Mouse (Mus musculus) midbrain, embryonic 11.5 days (tissue): ENCODE data around the gene Gm4491. TPM values are rescaled to one million over a fixed set of nuclear protein-coding genes. Genes with fewer than 3 reads are reported as not detected.

Experiments used
- ATAC-seq: fragments of 200-750 bp; cut with Nextera tagmentation; 2 replicates; pipeline ENCODE4 v1.8.0; 2017; ENCODE audit warnings: moderate TSS enrichment, moderate library complexity; ENCODE audit not compliant: low FRiP score
- DNase-seq: peaks from one replicate; pipeline ENCODE4 v3.0.0; 2015; ENCODE audit warnings: low spot score; ENCODE audit errors: missing footprints
- H3K27ac ChIP-seq: fragments of 300-500 bp; sonication (generic); 2 replicates; pipeline ENCODE4 v1.5.1; 2014; ENCODE audit warnings: low read depth, low read length
- H3K27me3 ChIP-seq: fragments of 300-500 bp; sonication (generic); 2 replicates; pipeline ENCODE4 v1.6.1; 2014; ENCODE audit warnings: mild to moderate bottlenecking, low read length, moderate library complexity, mixed read lengths; ENCODE audit not compliant: control insufficient read depth, insufficient read depth
- H3K36me3 ChIP-seq: fragments of 300-500 bp; sonication (generic); 2 replicates; pipeline ENCODE4 v1.6.1; 2014; ENCODE audit warnings: mild to moderate bottlenecking, low read length, moderate library complexity, mixed read lengths; ENCODE audit not compliant: control insufficient read depth, insufficient read depth
- H3K4me1 ChIP-seq: fragments of 300-500 bp; sonication (generic); 2 replicates; pipeline ENCODE4 v1.6.1; 2014; ENCODE audit warnings: low read length; ENCODE audit not compliant: control insufficient read depth, insufficient read depth
- H3K4me2 ChIP-seq: fragments of 300-500 bp; sonication (generic); 2 replicates; pipeline ENCODE4 v1.6.1; 2014; ENCODE audit warnings: mild to moderate bottlenecking, moderate library complexity
- H3K4me3 ChIP-seq: fragments of 300-500 bp; sonication (generic); 2 replicates; pipeline ENCODE4 v1.5.1; 2014; ENCODE audit warnings: low read depth, low read length
- H3K9ac ChIP-seq: fragments of 300-500 bp; sonication (generic); 2 replicates; pipeline ENCODE4 v1.6.1; 2014; ENCODE audit warnings: low read length
- H3K9me3 ChIP-seq: fragments of 300-500 bp; sonication (generic); 2 replicates; pipeline ENCODE4 v1.6.1; 2016; ENCODE audit warnings: low read length; ENCODE audit not compliant: control insufficient read depth
- WGBS: fragments of 180-500 bp; shearing (Covaris S2); extraction: QIAGEN DNeasy Blood & Tissue Kit; methylation state at CpG from one replicate; pipeline ENCODE4 v1.1.7; 2014; 5-methylcytosine and 5-hydroxymethylcytosine counted together
- polyA plus RNA-seq: library from polyadenylated mRNA; unstranded; fragments of >200 nt; fragmentation: Nextera tagmentation; extraction: Ambion mirVana; gene quantifications from 2 replicates; pipeline ENCODE4 v1.2.1, GENCODE M21; 2014

Gm4491 gene
- polyA plus RNA-seq, 1 experiment from 2014 or later, result not detected

DNA sequence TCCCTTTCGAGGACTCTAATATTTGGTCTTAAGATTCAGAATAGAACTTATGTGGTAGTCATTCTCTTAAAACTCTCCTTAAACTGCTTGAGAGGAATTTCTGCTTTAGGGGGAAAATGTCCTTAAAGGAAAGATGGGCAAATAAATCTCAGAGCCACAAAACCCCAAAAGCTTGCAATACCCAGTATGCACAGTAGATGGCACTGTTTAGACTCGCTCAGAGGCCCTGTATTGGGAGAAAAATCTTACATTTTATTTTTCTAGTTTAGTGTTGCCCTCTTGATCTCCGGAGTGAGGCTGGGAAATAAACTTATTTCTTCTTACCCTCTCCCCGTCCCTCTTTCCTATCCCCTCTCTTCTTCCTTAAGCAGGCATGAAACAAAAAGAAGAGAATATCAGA, 6.5 kb downstream of the Gm4491 start:
- no peaks in the 10 kb centered on the region for H3K9me3 ChIP-seq
- H3K9ac ChIP-seq, result no peak overlapping the region
- H3K27ac ChIP-seq, result no peak overlapping the region
- no peak overlapping the region for H3K4me2 ChIP-seq
- WGBS, result 7% methylated on average over 4 of the region's 4 CpGs
- DNase-seq (peak; percentile 98), ATAC-seq (no peak)
- H3K4me1 ChIP-seq, result peaks cover 5% of the 10 kb centered on the region; the same call in 1 of the 2 replicates
- no peaks in the 10 kb centered on the region for H3K36me3 ChIP-seq
- H3K27me3 ChIP-seq, result peaks cover 30% of the 10 kb centered on the region
- no peak overlapping the region for H3K4me3 ChIP-seq

DNA sequence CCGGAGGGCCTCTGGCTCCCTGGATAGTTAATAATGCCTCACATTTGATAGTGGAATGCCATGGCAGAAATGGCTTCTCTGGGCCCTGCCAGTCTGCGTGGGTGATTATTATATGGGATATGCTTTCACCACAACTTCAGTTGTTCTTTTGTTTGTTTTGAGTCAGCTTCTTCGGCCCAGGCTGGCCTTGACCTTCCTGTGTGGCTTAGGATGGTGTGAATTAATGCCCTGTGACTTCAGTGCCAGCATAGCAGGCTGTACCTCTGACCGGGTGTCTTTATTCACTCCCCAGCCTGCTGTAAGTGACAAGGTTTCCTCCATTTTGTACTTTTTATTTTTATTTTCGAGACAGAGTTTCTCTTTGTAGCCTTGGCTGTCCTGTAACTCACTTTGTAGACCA, 7.8 kb downstream of the Gm4491 start:
- Histone ChIP-seq H3K4me1 (peaks cover 8% of the 10 kb centered on the region; the same call in 1 of the 2 replicates), H3K27ac (no peak overlapping the region), H3K36me3 (no peaks in the 10 kb centered on the region), H3K9me3 (no peaks in the 10 kb centered on the region), H3K9ac (no peak overlapping the region), H3K4me2 (no peak overlapping the region), H3K4me3 (no peak overlapping the region), H3K27me3 (peaks cover 43% of the 10 kb centered on the region)
- WGBS, result 69% methylated on average over 5 of the region's 5 CpGs
- DNase-seq (no peak), ATAC-seq (no peak)

DNA sequence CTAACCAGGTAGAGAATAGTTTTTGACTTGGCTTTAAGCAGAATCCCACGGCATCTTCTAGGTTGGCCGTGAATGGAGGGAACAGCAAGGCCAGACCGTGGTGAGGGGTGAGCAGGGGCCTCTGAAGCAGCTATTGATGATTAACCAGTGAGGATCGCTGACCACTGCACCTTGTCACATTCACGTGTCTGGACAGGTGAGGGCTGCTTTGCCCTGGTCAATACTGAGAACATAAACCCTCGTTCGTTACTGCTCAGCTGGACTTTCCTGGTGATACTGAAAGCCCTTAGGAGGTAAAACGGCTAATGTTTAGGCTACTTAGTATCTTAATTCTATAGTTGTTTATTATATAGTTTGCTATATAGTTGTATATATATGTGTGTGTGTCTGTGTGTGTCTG, 8.6 kb downstream of the Gm4491 start:
- Histone ChIP-seq H3K4me3 (no peak overlapping the region), H3K4me1 (peaks cover 8% of the 10 kb centered on the region; the same call in 1 of the 2 replicates), H3K9ac (no peak overlapping the region), H3K36me3 (no peaks in the 10 kb centered on the region), H3K9me3 (no peaks in the 10 kb centered on the region), H3K4me2 (no peak overlapping the region), H3K27ac (no peak overlapping the region), H3K27me3 (peaks cover 44% of the 10 kb centered on the region)
- DNase-seq (no peak), ATAC-seq (no peak)
- 81% methylated on average over 8 of the region's 8 CpGs for WGBS

DNA sequence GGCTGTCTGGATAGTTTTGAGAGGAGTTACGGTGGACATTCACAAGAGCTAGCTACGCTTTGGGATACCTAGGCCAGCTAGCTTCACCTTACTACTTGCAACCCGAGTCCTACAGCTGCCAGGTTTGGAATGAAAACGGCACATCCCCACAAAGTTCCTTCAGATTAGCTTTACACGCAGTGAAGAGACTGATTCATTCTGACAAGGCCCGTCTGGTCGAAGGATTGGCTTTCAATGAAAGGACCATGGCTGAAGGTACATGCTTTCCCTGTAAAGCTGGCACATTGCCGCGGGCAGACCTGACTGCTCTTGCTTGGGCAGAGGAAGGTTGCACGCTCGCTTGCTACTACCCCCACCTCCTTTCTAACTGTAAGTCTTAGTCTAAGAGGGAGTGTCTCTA, 10.0 kb downstream of the Gm4491 start:
- Histone ChIP-seq H3K4me3 (no peak overlapping the region), H3K9ac (no peak overlapping the region), H3K9me3 (no peaks in the 10 kb centered on the region), H3K4me2 (no peak overlapping the region), H3K27ac (no peak overlapping the region), H3K27me3 (peaks cover 44% of the 10 kb centered on the region), H3K36me3 (no peaks in the 10 kb centered on the region), H3K4me1 (peaks cover 8% of the 10 kb centered on the region; the same call in 1 of the 2 replicates)
- ATAC-seq (no peak), DNase-seq (peak; percentile 85)
- 45% methylated on average over 11 of the region's 11 CpGs for WGBS

DNA sequence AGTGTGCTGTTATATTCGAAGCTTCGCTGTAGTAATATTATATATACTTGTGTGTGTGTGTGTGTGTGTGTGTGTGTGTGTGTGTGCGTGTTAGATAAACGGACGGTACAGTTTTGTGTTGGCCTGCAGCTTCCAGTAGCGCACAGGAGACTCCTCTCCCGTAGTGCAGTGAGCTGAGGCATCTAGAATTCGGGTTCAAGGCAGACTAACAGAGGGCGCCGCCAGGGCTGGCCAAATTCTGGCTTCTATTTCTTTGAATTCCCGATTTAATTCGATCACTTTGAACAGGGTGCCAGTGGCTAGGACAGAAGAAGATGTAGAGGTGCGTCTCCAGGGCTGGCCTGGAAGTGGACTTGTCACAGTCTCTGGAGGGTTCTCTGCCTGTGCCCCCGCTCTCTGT, 10.6 kb downstream of the Gm4491 start:
- Histone ChIP-seq H3K4me3 (peak overlapping the region; percentile 55; the same call in 1 of the 2 replicates), H3K27me3 (peaks cover 44% of the 10 kb centered on the region), H3K27ac (no peak overlapping the region), H3K9me3 (no peaks in the 10 kb centered on the region), H3K4me1 (peaks cover 8% of the 10 kb centered on the region; the same call in 1 of the 2 replicates), H3K36me3 (no peaks in the 10 kb centered on the region), H3K4me2 (peak overlapping the region; percentile 99), H3K9ac (no peak overlapping the region)
- WGBS, result 7% methylated on average over 14 of the region's 14 CpGs
- peak; percentile 92 for DNase-seq
- no peak for ATAC-seq

DNA sequence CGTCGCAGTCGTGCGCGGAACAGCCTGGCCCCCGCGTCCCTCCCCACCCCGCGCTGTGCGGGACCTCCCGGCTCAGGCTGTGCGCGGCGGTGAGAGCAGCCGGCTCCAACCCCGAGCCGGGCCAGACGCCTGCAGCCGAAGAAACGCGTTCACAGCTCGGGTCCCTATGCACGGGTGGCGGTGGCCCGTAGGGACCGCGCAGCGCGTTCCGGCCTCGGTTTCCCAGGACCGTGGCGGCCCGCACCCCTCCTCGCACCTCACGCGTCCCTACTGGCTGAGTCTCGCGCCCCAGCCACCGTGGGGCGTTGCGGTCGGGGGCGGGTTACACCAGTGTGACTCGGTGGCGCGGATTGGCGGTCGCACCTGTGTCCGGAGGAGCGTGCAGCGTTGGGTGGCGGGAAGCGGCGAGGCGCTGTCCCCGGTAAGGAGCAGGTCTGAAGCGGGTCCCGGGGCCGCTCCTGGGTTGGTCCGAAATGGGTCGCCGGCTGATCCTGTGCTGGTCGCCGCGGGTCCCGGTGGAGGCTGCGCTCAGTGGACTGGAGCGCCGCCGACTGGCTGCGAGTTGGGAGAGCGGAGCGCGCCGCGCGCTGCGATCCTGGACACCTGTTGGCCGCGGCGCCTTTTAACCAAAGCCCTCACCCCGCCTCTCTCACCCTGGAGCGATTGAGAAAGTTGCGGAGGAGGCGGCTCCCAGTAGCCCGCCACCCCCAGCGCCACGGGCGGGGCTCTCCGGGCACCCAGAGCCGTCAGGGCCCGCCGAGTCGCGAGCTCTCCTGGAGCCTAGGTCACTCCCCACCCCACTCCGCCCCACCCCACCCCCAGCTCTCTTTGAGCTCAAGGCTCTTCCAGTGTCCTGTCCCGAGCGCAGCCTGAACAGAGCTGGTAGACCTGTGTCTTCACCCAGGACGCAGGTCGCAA, 11.3 kb downstream of the Gm4491 start, which contains the start of gene Gjb2:
Gene Gjb2, minus strand, starts transcription at position 597 of the 918 bp plus-strand sequence.
- under 1% methylated on average over 96 of the region's 101 CpGs for WGBS

DNA sequence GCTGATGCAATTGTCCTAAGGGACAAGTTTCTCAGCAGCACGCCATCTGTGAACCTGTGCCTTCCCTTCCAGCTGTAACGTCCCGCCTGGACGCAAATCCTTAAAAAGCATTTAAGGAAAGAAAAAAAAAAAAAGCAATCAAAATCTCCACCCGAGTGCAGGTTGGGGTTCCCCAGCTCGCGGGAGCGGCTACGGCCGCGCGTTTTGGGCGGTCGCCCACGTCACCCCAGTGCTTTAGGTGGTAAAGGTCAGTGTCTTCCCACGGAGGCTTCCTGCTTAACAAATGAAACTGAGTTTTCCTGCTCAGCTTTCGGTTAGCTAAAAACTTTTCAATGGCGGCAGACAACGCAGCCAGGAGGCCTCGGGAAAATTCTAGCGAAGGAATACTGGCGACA, 12.0 kb downstream of the Gm4491 start:
- H3K36me3 ChIP-seq, result no peaks in the 10 kb centered on the region
- peak overlapping the region; percentile 44; the same call in 1 of the 2 replicates for H3K9ac ChIP-seq
- H3K27ac ChIP-seq, result no peak overlapping the region
- DNase-seq (peak; percentile 85), ATAC-seq (no peak; the same call in 1 of the 2 replicates)
- H3K27me3 ChIP-seq, result peaks cover 44% of the 10 kb centered on the region
- H3K4me1 ChIP-seq, result peaks cover 8% of the 10 kb centered on the region; the same call in 1 of the 2 replicates
- WGBS, result under 1% methylated on average over 22 of the region's 22 CpGs
- H3K4me3 ChIP-seq, result peak overlapping the region; percentile 55
- peak overlapping the region; percentile 99 for H3K4me2 ChIP-seq
- H3K9me3 ChIP-seq, result no peaks in the 10 kb centered on the region

More for the DNA sequence above, 11.3 kb downstream of the Gm4491 start, which contains the start of gene Gjb2:
- peak within 1 kb of the TSS; percentile 55 for H3K4me3 ChIP-seq
- ATAC-seq, result peak; percentile 69
- peak within 1 kb of the TSS; percentile 44; the same call in 1 of the 2 replicates for H3K9ac ChIP-seq
- H3K36me3 ChIP-seq, result no peaks in the 10 kb centered on the region
- H3K27me3 ChIP-seq, result peaks cover 44% of the 10 kb centered on the region
- peak within 1 kb of the TSS; percentile 99 for H3K4me2 ChIP-seq
- no peak within 1 kb of the TSS for H3K27ac ChIP-seq
- H3K4me1 ChIP-seq, result peaks cover 8% of the 10 kb centered on the region; the same call in 1 of the 2 replicates
- DNase-seq, result peak; percentile 95
- H3K9me3 ChIP-seq, result no peaks in the 10 kb centered on the region

DNA sequence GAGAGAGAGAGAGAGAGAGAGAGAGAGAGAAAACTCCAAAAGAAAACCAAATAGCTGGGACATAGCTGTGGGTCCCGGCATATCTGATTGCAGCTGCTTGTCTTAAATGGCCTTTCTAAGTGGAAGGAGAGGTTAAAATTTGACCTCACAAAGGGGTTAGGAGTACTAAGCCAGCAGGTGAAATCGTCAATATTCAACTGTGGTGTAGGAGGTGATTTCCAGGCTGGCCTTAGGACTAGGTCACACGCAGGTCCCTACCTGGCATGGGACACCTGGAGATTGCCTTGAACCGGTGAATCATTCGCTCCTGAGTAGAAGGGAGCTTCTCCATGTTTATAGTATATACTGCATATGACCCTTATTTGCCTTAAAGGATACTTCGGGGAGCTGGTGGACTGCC, 12.6 kb downstream of the Gm4491 start:
- Histone ChIP-seq H3K4me1 (peaks cover 8% of the 10 kb centered on the region; the same call in 1 of the 2 replicates), H3K36me3 (no peaks in the 10 kb centered on the region), H3K9ac (no peak overlapping the region), H3K27me3 (peaks cover 44% of the 10 kb centered on the region), H3K27ac (no peak overlapping the region), H3K4me3 (no peak overlapping the region), H3K4me2 (no peak overlapping the region), H3K9me3 (no peaks in the 10 kb centered on the region)
- ATAC-seq (no peak), DNase-seq (no peak)
- 57% methylated on average over 6 of the region's 6 CpGs for WGBS

DNA sequence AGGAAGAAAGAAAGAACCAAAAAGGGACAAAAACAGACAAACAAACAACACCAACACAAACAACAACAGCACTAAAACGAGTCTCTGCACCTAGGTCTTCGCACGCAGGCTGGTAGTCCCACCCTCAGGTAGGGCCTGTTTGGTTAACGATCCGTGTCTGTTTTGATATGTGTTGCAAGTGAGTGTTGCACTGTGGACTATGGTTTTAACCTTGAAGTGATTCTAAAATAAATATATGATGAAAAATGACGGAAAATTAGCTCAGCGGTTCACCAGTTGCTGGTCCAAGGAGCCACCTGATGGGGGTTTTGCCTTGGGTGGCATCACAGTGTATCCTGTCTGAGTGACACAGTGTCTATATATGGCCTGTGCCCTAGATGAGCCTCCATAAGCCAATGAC, 14.1 kb downstream of the Gm4491 start:
- H3K9ac ChIP-seq, result no peak overlapping the region
- H3K4me3 ChIP-seq, result no peak overlapping the region
- DNase-seq (no peak), ATAC-seq (no peak)
- peaks cover 8% of the 10 kb centered on the region; the same call in 1 of the 2 replicates for H3K4me1 ChIP-seq
- 91% methylated on average over 7 of the region's 7 CpGs for WGBS
- no peaks in the 10 kb centered on the region for H3K36me3 ChIP-seq
- peaks cover 38% of the 10 kb centered on the region for H3K27me3 ChIP-seq
- no peak overlapping the region for H3K4me2 ChIP-seq
- H3K27ac ChIP-seq, result no peak overlapping the region
- no peaks in the 10 kb centered on the region for H3K9me3 ChIP-seq
